Mouse (Mus musculus) right cerebral cortex, postnatal 4 days (tissue): Measurements from ENCODE around the gene Utrn.
A peak's percentile ranks its signal among the peaks of the same experiment; 100 is the strongest.

Experiments used
- DNase-seq: peaks from one replicate; pipeline ENCODE4 v3.0.0-alpha.2; 2022

Utrn gene

GRCm38 (mm10) chr10:12868189-12869028, 756 bp downstream of the Utrn start:
- DNase-seq = peak; percentile 18

GRCm38 (mm10) chr10:12867733-12868188, 1.4 kb downstream of the Utrn start:
- no peak for DNase-seq

- peak; percentile 27 for DNase-seq
These were observed 2.0 kb downstream of the Utrn start for GRCm38 (mm10) chr10:12866971-12867732.

GRCm38 (mm10) chr10:12865201-12865600, 4.0 kb downstream of the Utrn start:
- DNase-seq = no peak

- DNase-seq = no peak
These were observed 5.6 kb downstream of the Utrn start for GRCm38 (mm10) chr10:12863581-12863980.

GRCm38 (mm10) chr10:12862047-12862446, 7.1 kb downstream of the Utrn start:
- DNase-seq = no peak

- no peak for DNase-seq
These were observed 7.8 kb downstream of the Utrn start for GRCm38 (mm10) chr10:12861381-12861780.

- DNase-seq = no peak
These were observed 8.4 kb downstream of the Utrn start for GRCm38 (mm10) chr10:12860765-12861164.

GRCm38 (mm10) chr10:12860331-12860730, 8.8 kb downstream of the Utrn start:
- DNase-seq = no peak

GRCm38 (mm10) chr10:12858017-12858416, 11.1 kb downstream of the Utrn start:
- no peak for DNase-seq

GRCm38 (mm10) chr10:12854298-12854697, 14.9 kb downstream of the Utrn start:
- no peak for DNase-seq

GRCm38 (mm10) chr10:12853776-12854175, 15.4 kb downstream of the Utrn start:
- DNase-seq = no peak

- no peak for DNase-seq
These were observed 16.0 kb downstream of the Utrn start for GRCm38 (mm10) chr10:12853196-12853620.

GRCm38 (mm10) chr10:12852416-12853195, 16.6 kb downstream of the Utrn start:
- DNase-seq = no peak

- no peak for DNase-seq
These were observed 18.2 kb downstream of the Utrn start for GRCm38 (mm10) chr10:12850781-12851471.

- no peak for DNase-seq
These were observed 20.6 kb downstream of the Utrn start for GRCm38 (mm10) chr10:12848322-12849108.

GRCm38 (mm10) chr10:12842543-12842942, 26.6 kb downstream of the Utrn start:
- no peak for DNase-seq

GRCm38 (mm10) chr10:12841497-12841896, 27.7 kb downstream of the Utrn start:
- no peak for DNase-seq

GRCm38 (mm10) chr10:12837636-12838035, 31.5 kb downstream of the Utrn start:
- peak; percentile 16 for DNase-seq

GRCm38 (mm10) chr10:12836048-12836816, 32.9 kb downstream of the Utrn start:
- no peak for DNase-seq

GRCm38 (mm10) chr10:12834215-12834614, 35.0 kb downstream of the Utrn start:
- DNase-seq = no peak
